Mouse (Mus musculus): ENCODE data around the gene Lamb2.

GRCm38 (mm10) chr9:108454429-108454828, 25.1 kb upstream of the Lamb2 start:
- TF ChIP-seq CTCF (conservative IDR thresholded peaks at IDR 0.05; ENCODE audit: low read length) = no peak
- no peak for TF ChIP-seq POU5F1 (IDR thresholded peaks at IDR 0.05; ENCODE audit: borderline replicate concordance, low read length)
- no peak for TF ChIP-seq NANOG (IDR thresholded peaks at IDR 0.05; ENCODE audit: borderline replicate concordance, low read length)
